ENCODE assay signal across 12 mouse cellular contexts in the genomic region with DNA sequence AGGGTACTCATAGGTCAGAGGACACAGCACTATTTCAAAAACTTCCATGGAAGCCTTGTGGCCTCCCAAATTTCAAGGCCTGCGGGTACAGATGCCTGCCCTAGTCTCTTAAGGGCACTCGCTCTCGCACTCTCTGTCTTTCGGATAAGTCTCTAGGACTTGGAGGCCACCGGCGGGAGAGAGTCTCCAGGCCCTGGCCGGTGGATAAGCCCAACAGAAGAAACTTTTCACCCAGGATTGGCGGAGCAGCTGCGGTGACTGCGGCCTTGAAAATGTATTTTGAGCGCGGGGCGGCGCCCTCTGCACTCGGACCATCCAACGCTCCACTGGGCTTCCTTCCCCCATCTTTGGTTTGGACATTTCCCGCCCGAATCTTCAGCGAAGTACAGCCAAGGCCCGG. TPM values are rescaled to one million over a fixed set of nuclear protein-coding genes. Genes with fewer than 3 reads are reported as not detected.
A peak's percentile ranks its signal among the peaks of the same experiment; 100 is the strongest.
DNase-seq lines count a peak whose midpoint lies in the region; ATAC-seq lines count a peak whose summit lies in the region.
"Had no signal": no experiment of that assay in that cellular context is flagged by ENCODE, and none has a peak within 500 bp of the region (broad histone marks: within the 10 kb centered on the region; RNA-seq: fewer than 3 reads in every experiment).

No protein-coding gene starts in this region.

- no peak overlapping the region for H3K9ac ChIP-seq in intestine, embryonic 14.5 days (ENCODE audit: low read length)
- H3K9ac ChIP-seq in intestine, embryonic 16.5 days (ENCODE audit: low read depth, low read length): no peak overlapping the region
- H3K9ac ChIP-seq in embryonic facial prominence, embryonic 12.5 days: peak overlapping the region; percentile 70
- H3K9ac ChIP-seq in limb, embryonic 15.5 days: peak overlapping the region; percentile 88

- H3K4me2 ChIP-seq in intestine, embryonic 14.5 days (ENCODE audit: low read length): no peak overlapping the region
- no peak overlapping the region for H3K4me2 ChIP-seq in intestine, embryonic 16.5 days (ENCODE audit: low read depth, low read length)
- H3K4me2 ChIP-seq in embryonic facial prominence, embryonic 12.5 days (replicated peaks): peak overlapping the region; percentile 66
- H3K4me2 ChIP-seq in limb, embryonic 15.5 days: peak overlapping the region; percentile 55

- DNase-seq in intestine, embryonic 14.5 days (ENCODE audit: low spot score): peak; percentile 71
- peak; percentile 60 for DNase-seq in adipocyte (ENCODE audit: low spot score)
- DNase-seq in lung, postnatal 14 days: no peak
- DNase-seq in kidney, adult 8-10 months: no peak
- DNase-seq: kidney, adult 9 months; lung, postnatal 36 days; thymus, postnatal 14 days had no signal

- no peak for ATAC-seq in intestine, embryonic 14.5 days (replicated peaks; ENCODE audit: low FRiP score, low TSS enrichment, low read depth)
- ATAC-seq in intestine, embryonic 16.5 days: no peak
- no peak for ATAC-seq in embryonic facial prominence, embryonic 12.5 days (ENCODE audit: insufficient number of reproducible peaks, insufficient read depth, low FRiP score, low TSS enrichment)
- no peak for ATAC-seq in limb, embryonic 15.5 days (ENCODE audit: insufficient number of reproducible peaks, low FRiP score, low TSS enrichment, low read depth)

- H3K4me3 ChIP-seq in intestine, embryonic 14.5 days (ENCODE audit: low read depth, low read length): no peak overlapping the region
- no peak overlapping the region for H3K4me3 ChIP-seq in intestine, embryonic 16.5 days (ENCODE audit: low read length)
- peak overlapping the region; percentile 54 for H3K4me3 ChIP-seq in embryonic facial prominence, embryonic 12.5 days
- H3K4me3 ChIP-seq in limb, embryonic 15.5 days: peak overlapping the region; percentile 65
- H3K4me3 ChIP-seq: erythroblast, embryonic 14.5 days had no signal

- no peaks in the 10 kb centered on the region for H3K36me3 ChIP-seq in intestine, embryonic 14.5 days (ENCODE audit: control insufficient read depth, insufficient read depth, low read length)
- no peaks in the 10 kb centered on the region for H3K36me3 ChIP-seq in intestine, embryonic 16.5 days (ENCODE audit: control insufficient read depth, insufficient read depth, low read length)
- H3K36me3 ChIP-seq in embryonic facial prominence, embryonic 12.5 days: no peaks in the 10 kb centered on the region
- no peaks in the 10 kb centered on the region for H3K36me3 ChIP-seq in limb, embryonic 15.5 days

- H3K9me3 ChIP-seq in intestine, embryonic 14.5 days (ENCODE audit: control insufficient read depth, low read length): no peaks in the 10 kb centered on the region
- 0 out of 2 replicates have a peak, but pooled peaks cover 3% of the 10 kb centered on the region for H3K9me3 ChIP-seq in intestine, embryonic 16.5 days (ENCODE audit: control insufficient read depth, low read length)
- H3K9me3 ChIP-seq in embryonic facial prominence, embryonic 12.5 days: no peaks in the 10 kb centered on the region
- H3K9me3 ChIP-seq in limb, embryonic 15.5 days: no peaks in the 10 kb centered on the region

- peaks cover 7% of the 10 kb centered on the region; the same call in 1 of the 2 replicates for H3K4me1 ChIP-seq in intestine, embryonic 14.5 days (replicated peaks; ENCODE audit: control insufficient read depth, insufficient read depth, low read length)
- peaks cover 16% of the 10 kb centered on the region for H3K4me1 ChIP-seq in intestine, embryonic 16.5 days (ENCODE audit: control insufficient read depth, insufficient read depth, low read length)
- H3K4me1 ChIP-seq in embryonic facial prominence, embryonic 12.5 days: no peaks in the 10 kb centered on the region
- peaks cover 35% of the 10 kb centered on the region for H3K4me1 ChIP-seq in limb, embryonic 15.5 days

- 2% methylated on average over 20 of the region's 20 CpGs for WGBS in intestine, embryonic 14.5 days
- WGBS in intestine, embryonic 16.5 days: 3% methylated on average over 20 of the region's 20 CpGs
- WGBS in embryonic facial prominence, embryonic 12.5 days: 3% methylated on average over 20 of the region's 20 CpGs
- WGBS in limb, embryonic 15.5 days: 7% methylated on average over 20 of the region's 20 CpGs

- peaks cover 99% of the 10 kb centered on the region for H3K27me3 ChIP-seq in intestine, embryonic 14.5 days (replicated peaks; ENCODE audit: control insufficient read depth, insufficient read depth, low read length)
- H3K27me3 ChIP-seq in intestine, embryonic 16.5 days (replicated peaks; ENCODE audit: control insufficient read depth, insufficient read depth, low read length): peaks cover 86% of the 10 kb centered on the region
- peaks cover 72% of the 10 kb centered on the region for H3K27me3 ChIP-seq in embryonic facial prominence, embryonic 12.5 days
- H3K27me3 ChIP-seq in limb, embryonic 15.5 days: peaks cover 6% of the 10 kb centered on the region; the same call in 1 of the 2 replicates

- no peak overlapping the region for H3K27ac ChIP-seq in intestine, embryonic 14.5 days (ENCODE audit: low read depth)
- H3K27ac ChIP-seq in intestine, embryonic 16.5 days (ENCODE audit: low read length): no peak overlapping the region
- peak overlapping the region; percentile 51; the same call in 1 of the 2 replicates for H3K27ac ChIP-seq in embryonic facial prominence, embryonic 12.5 days
- peak overlapping the region; percentile 97 for H3K27ac ChIP-seq in limb, embryonic 15.5 days

RNA-seq across cellular contexts. Expression of a gene that starts 16.6 kb away (rescaled TPM):
- 0.12 TPM in 1 of 2 replicates, not detected in the other for polyA plus RNA-seq in intestine, embryonic 14.5 days (2014; fragmentation: Nextera tagmentation; extraction: Ambion mirVana)
- 0.10 and 0.13 TPM in 2 replicates for polyA plus RNA-seq in intestine, embryonic 16.5 days (2015; fragmentation: Nextera tagmentation; extraction: Ambion mirVana)
- polyA plus RNA-seq in embryonic facial prominence, embryonic 12.5 days (2016; fragmentation: Nextera tagmentation; extraction: Ambion mirVana): 14.5 and 15.2 TPM in 2 replicates
- polyA plus RNA-seq in limb, embryonic 15.5 days (2015; fragmentation: Nextera tagmentation; extraction: Ambion mirVana): 21.9 and 24.0 TPM in 2 replicates
- polyA plus RNA-seq: erythroblast, embryonic 14.5 days; small intestine, adult 2 months had no signal

Comparison
In these comparisons a context has a peak if more than half of its experiments do, and no peak if none do; other contexts are left out.
1. DNase-seq: peak in intestine, embryonic 14.5 days (single experiment) and adipocyte (single experiment); none in lung, postnatal 14 days (single experiment) and kidney, adult 8-10 months (0 of 2).
2. H3K27ac ChIP-seq: peak in embryonic facial prominence, embryonic 12.5 days (single experiment) and limb, embryonic 15.5 days (single experiment); none in intestine, embryonic 14.5 days (single experiment) and intestine, embryonic 16.5 days (single experiment).
3. H3K4me2 ChIP-seq: peak in embryonic facial prominence, embryonic 12.5 days (single experiment) and limb, embryonic 15.5 days (single experiment); none in intestine, embryonic 14.5 days (single experiment) and intestine, embryonic 16.5 days (single experiment).
4. H3K4me3 ChIP-seq: peak in embryonic facial prominence, embryonic 12.5 days (single experiment) and limb, embryonic 15.5 days (single experiment); none in intestine, embryonic 14.5 days (single experiment) and intestine, embryonic 16.5 days (single experiment).
5. H3K9ac ChIP-seq: peak in embryonic facial prominence, embryonic 12.5 days (single experiment) and limb, embryonic 15.5 days (single experiment); none in intestine, embryonic 14.5 days (single experiment) and intestine, embryonic 16.5 days (single experiment).
6. RNA of a gene that starts 16.6 kb away (polyA plus RNA-seq): 21.9 to 24.0 TPM in limb, embryonic 15.5 days and 14.5 to 15.2 TPM in embryonic facial prominence, embryonic 12.5 days; 0.10 to 0.13 TPM in intestine, embryonic 16.5 days and 0.12 TPM in intestine, embryonic 14.5 days; every median in the first group is over 10 times any median in the second.